Mouse (Mus musculus): Measurements from ENCODE around the gene Rnaset2a.
"Not testable (repeated sequence)": the region's sequence is repeated elsewhere in the genome, so short reads cannot be mapped to it uniquely, and the experiment has no call there.

Rnaset2a gene

GRCm38 (mm10) chr17:8147439-8148316 is at the start of gene Rnaset2a, which contains the start of gene Gm49673:
TSS of gene Rnaset2a (minus strand) at chr17:8148097.
TSS of gene Gm49673 (minus strand) at chr17:8147788.
- DNase-seq (ENCODE audit: low spot score), result not testable (repeated sequence)

- no peak for DNase-seq (ENCODE audit: low spot score)
Observed at GRCm38 (mm10) chr17:8197652-8198051, 49.8 kb upstream of the Rnaset2a start.

DNA sequence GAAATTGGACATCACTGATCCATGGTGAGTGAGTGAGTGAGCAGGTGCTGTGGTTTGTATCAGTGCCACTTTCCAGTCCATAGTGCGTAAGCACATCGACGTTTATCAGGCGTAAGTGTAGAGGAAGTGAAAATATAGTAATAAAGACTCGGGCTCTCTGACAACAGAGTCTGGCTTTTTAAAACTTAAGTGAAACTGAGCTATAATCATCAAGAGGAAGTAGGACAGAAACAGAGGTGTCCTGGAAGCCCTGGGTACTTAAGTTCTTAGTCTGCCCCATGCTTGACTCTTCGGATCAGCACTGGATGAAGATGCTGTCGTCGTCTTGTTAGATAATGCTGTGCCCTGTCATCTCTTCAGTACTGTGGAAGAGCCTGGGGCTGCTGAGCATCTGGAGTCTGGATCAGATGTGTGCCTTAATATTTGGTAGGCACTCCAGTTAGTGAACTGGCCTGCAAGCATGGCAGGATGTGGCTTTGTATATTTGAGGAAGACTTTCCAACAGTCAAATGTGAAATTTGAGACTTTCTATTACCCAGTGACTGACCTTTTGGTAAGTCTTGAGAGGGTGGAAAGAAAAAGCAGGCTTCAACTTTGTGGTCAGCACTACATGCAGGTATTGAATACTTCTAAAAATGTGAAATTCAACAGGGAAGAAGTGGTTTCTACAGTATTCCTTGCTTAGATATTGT is 47.9 kb upstream of the Rnaset2a start:
- DNase-seq (ENCODE audit: low spot score), result peak; percentile 14

DNA sequence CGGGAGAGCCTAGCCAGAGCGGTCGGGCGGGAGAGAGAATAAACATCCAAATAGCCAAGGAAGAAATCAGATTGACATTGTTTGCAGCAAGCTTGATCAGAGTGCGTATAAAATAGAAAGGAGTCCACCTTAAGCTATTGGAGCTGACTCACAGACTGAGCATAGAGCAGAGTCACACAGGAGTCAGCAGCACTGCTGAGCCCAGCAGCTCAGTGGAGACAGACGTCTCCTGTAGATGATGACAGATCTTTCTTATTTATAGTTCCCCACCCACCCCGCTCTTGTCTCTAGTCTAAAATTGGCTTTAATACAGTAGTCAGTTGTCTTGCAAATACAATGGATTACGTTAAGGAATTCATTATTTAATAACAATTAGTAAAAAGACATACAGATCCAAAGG is 45.8 kb upstream of the Rnaset2a start:
- no peak for DNase-seq (ENCODE audit: low spot score)

- DNase-seq (ENCODE audit: low spot score), result no peak
Observed at GRCm38 (mm10) chr17:8184217-8184616, 36.3 kb upstream of the Rnaset2a start.

DNA sequence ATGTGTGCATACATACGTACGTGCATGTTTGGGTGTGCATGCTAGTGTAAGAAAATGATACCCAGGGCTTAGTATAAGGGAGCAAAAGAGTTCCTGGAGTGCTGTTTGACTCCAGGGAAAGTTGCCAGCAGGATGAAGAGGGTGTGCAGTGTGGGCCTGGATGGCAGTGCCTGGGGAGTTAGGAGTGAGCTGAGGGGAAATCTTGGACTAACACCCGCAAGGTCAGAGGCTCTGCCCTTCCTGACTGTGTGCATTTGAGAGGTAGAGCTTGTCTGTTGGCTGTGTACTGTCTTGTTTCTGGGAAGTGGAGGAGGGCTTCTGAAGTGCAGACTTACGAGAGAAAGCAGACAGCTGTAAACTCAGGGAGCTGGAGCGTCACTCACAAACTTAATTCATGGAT is 35.9 kb upstream of the Rnaset2a start:
- no peak for DNase-seq (ENCODE audit: low spot score)

DNA sequence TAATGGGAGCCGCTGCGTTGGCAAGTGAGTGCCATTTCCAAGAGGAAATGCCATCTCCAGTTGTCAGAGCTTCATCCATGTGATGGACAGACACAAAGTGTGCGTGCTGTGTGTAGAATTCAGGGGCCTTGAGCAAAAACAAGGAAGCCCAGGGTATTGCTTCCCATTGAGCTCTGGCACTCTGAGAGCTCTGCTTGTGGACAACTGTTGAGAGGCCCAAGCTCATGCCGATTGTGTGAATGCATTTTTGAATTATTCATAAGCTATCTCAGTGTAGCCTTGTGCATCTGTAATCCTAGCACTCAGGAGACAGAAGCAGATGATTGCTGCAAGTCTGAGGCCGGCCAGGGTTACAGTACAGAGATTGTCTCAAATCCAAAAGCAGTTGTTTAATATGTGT is 29.2 kb upstream of the Rnaset2a start:
- DNase-seq (ENCODE audit: low spot score), result no peak

DNA sequence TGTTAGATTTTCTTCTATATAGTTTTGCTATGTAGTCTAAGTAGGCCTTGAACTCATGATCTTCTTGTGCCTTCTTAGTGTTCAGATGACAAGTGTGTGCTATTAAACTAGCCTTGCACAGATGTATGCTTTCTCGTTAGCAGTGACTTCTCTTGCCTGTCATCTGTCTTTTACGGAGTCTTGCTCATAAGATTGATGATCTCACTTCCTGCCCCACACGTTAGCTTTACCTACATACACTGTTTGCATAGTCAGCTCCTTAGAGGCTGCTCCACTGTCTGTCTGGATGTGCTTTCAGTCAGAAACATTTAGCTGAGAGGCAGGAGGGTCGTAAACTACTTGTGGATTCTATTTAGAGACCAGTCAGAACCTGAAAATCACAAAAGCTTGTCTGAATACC is 23.2 kb upstream of the Rnaset2a start:
- no peak for DNase-seq (ENCODE audit: low spot score)

DNA sequence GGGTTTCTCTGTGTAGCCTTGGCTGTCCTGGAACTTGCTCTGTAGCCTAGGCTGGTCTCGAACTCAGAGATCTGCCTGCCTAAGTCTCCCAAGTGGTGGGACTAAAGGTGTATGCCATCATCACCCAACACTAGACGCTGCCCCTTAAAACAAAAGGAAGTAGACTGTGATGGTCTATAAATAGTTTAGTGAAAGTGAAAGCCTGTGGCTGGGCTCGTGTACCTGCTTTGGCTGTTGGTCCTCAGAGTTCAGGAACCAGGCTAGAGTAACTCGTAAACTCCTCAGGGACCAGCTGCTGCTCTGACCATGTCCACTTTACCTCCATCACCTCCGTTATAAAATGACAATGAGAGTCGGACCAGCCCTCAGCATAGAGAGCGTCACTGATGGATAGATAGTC is 22.4 kb upstream of the Rnaset2a start:
- no peak for DNase-seq (ENCODE audit: low spot score)

- not testable (repeated sequence) for DNase-seq (ENCODE audit: low spot score)
Observed at GRCm38 (mm10) chr17:8167436-8167835, 19.5 kb upstream of the Rnaset2a start.

DNA sequence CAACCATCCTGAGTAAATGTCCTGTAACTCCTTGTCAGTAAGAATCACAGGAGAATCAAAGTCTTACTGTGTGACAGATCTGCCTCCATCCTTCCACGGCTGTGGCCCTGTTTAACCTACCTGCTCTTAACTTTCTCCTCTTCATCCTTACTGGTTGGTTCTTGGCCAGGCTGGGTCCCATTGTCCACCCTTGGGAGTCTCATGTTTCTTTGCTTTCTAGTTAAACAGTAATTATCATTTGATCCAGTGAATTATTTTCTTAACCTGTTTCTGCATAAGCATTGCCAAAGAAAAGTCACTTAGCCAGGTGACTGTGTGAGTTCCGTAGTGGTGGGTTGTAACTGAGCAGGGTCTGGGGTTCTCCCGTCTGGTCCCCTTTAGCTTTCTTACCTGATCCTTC is 18.6 kb upstream of the Rnaset2a start:
- not testable (repeated sequence) for DNase-seq (ENCODE audit: low spot score)

GRCm38 (mm10) chr17:8165977-8166376 is 18.1 kb upstream of the Rnaset2a start:
- not testable (repeated sequence) for DNase-seq (ENCODE audit: low spot score)

DNA sequence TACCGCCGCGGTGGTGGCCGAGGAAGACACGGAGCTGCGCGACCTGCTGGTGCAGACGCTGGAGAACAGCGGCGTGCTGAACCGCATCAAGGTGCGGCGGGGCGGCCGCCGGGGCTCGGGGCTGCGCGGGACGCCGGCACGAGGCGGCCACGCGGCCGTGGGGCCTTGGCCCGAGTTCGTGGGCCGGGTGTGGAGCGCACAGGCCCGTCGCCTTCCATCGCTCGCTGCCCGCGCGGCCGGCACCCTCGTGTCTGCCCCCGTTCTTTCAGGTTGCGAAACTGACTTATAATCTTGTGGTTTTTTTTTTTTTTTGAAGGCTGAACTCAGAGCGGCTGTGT is 17.7 kb upstream of the Rnaset2a start:
- DNase-seq (ENCODE audit: low spot score), result not testable (repeated sequence)

GRCm38 (mm10) chr17:8164701-8165607 is 17.1 kb upstream of the Rnaset2a start, which contains the start of gene Fgfr1op:
TSS of gene Fgfr1op (plus strand) at chr17:8165501.
- DNase-seq (ENCODE audit: low spot score), result peak; percentile 51

GRCm38 (mm10) chr17:8160969-8161368 is 13.1 kb upstream of the Rnaset2a start:
- DNase-seq (ENCODE audit: low spot score), result peak; percentile 43

DNA sequence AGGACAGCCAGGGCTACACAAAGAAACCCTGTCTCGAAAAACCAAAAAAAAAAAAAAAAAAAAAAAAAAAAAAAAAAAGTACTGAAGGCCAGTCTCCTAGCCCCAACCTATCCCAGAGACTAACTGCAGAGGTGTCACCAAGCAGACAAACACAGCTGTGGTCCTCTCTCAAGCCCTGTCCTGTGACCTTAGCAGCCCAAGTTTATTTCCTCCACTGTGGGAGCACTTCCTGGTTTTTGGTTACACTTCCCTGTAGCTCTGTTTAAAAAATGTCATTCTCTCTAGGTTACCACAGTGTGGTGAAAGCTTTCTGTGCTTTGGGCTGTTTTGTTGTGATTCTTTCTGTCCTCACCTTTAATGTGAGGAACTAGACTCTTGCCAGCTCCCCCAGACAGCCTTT is 10.7 kb upstream of the Rnaset2a start:
- not testable (repeated sequence) for DNase-seq (ENCODE audit: low spot score)

DNA sequence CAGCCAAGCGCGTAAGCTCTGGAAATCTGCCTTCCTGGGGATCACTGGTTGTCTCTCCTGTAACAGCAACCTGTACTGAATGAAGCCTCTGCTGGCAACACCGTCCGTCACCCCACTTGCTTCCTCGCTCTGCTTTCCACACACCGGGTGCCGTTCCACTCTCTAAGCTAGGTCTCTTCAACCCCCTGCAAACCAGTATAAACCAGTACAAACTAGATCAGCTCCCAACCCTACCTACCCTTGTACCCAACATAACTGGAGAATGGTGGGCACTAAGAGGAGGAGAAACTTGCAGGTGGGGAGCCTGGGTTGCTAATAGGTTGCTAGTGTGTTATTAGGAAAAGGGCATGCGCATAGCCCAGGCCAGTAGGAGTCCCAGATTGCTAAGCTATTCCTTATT is 8.1 kb upstream of the Rnaset2a start:
- DNase-seq (ENCODE audit: low spot score), result not testable (repeated sequence)

DNA sequence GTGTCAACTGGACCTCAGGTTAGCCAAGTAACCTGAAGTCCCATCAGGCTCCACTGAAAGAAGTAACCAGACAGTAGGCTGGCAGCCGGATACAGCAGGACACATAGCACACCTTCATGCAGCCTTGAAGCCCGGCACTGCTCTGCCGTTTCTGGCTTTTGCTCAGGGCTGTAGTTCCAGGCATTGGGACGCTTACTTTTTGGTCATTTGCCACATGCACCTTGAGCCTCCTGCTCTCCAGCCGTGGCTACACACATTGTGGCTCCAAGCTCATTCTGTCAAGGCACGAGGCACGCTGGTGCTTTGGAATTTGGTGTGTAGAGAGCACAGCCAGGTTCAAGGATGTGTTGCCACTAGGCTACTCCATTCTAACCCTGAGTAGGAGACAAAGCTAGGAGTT is 7.1 kb upstream of the Rnaset2a start:
- DNase-seq (ENCODE audit: low spot score), result not testable (repeated sequence)

GRCm38 (mm10) chr17:8146931-8147330 is 966 bp downstream of the Rnaset2a start:
- DNase-seq (ENCODE audit: low spot score), result not testable (repeated sequence)

GRCm38 (mm10) chr17:8143802-8144673 is 3.9 kb downstream of the Rnaset2a start:
- DNase-seq (ENCODE audit: low spot score), result peak; percentile 67

- DNase-seq (ENCODE audit: low spot score), result peak; percentile 7
Observed at GRCm38 (mm10) chr17:8140210-8140609, 7.7 kb downstream of the Rnaset2a start.

Data from lung, postnatal 25 days (tissue).